Mouse (Mus musculus): ENCODE data around the gene Shb.

Gene Shb

GRCm38 (mm10) chr4:45481431-45481830 is 50.8 kb downstream of the Shb start:
- DNase-seq (ENCODE audit: low spot score in 2 of 2): no peak

GRCm38 (mm10) chr4:45480595-45480994 is 51.7 kb downstream of the Shb start:
- DNase-seq (ENCODE audit: low spot score in 2 of 2): no peak

GRCm38 (mm10) chr4:45479433-45479832 is 52.8 kb downstream of the Shb start:
- DNase-seq (ENCODE audit: low spot score in 2 of 2): no peak

- DNase-seq (ENCODE audit: low spot score in 2 of 2): peak in 1 of 2 experiments; percentile 49
These were observed 54.1 kb downstream of the Shb start for GRCm38 (mm10) chr4:45478178-45478577.

GRCm38 (mm10) chr4:45477047-45477446 is 55.2 kb downstream of the Shb start:
- DNase-seq (ENCODE audit: low spot score in 2 of 2): no peak

GRCm38 (mm10) chr4:45474832-45475231 is 57.4 kb downstream of the Shb start:
- DNase-seq (ENCODE audit: low spot score in 2 of 2): no peak

GRCm38 (mm10) chr4:45474131-45474530 is 58.1 kb downstream of the Shb start:
- DNase-seq (ENCODE audit: low spot score in 2 of 2): no peak

- peak; percentile 67 to 68 for DNase-seq (ENCODE audit: low spot score in 2 of 2)
These were observed 59.1 kb downstream of the Shb start for GRCm38 (mm10) chr4:45473129-45473528.

GRCm38 (mm10) chr4:45472706-45473105 is 59.6 kb downstream of the Shb start:
- no peak for DNase-seq (ENCODE audit: low spot score in 2 of 2)

GRCm38 (mm10) chr4:45471654-45472556 is 60.4 kb downstream of the Shb start:
- DNase-seq (ENCODE audit: low spot score in 2 of 2): peak; percentile 34 to 36

GRCm38 (mm10) chr4:45469057-45469456 is 63.2 kb downstream of the Shb start:
- no peak for DNase-seq (ENCODE audit: low spot score in 2 of 2)

- no peak for DNase-seq (ENCODE audit: low spot score in 2 of 2)
These were observed 63.8 kb downstream of the Shb start for GRCm38 (mm10) chr4:45468507-45468906.

- no peak for DNase-seq (ENCODE audit: low spot score in 2 of 2)
These were observed 65.0 kb downstream of the Shb start for GRCm38 (mm10) chr4:45467115-45467912.

GRCm38 (mm10) chr4:45464941-45465340 is 67.3 kb downstream of the Shb start:
- no peak for DNase-seq (ENCODE audit: low spot score in 2 of 2)

GRCm38 (mm10) chr4:45464528-45464927 is 67.7 kb downstream of the Shb start:
- no peak for DNase-seq (ENCODE audit: low spot score in 2 of 2)

GRCm38 (mm10) chr4:45464123-45464522 is 68.1 kb downstream of the Shb start:
- no peak for DNase-seq (ENCODE audit: low spot score in 2 of 2)

GRCm38 (mm10) chr4:45462628-45463027 is 69.6 kb downstream of the Shb start:
- DNase-seq (ENCODE audit: low spot score in 2 of 2): no peak

GRCm38 (mm10) chr4:45461661-45462060 is 70.6 kb downstream of the Shb start:
- no peak for DNase-seq (ENCODE audit: low spot score in 2 of 2)

GRCm38 (mm10) chr4:45459375-45459774 is 72.9 kb downstream of the Shb start:
- DNase-seq (ENCODE audit: low spot score in 2 of 2): no peak

GRCm38 (mm10) chr4:45457543-45457942 is 74.7 kb downstream of the Shb start:
- DNase-seq (ENCODE audit: low spot score in 2 of 2): no peak

GRCm38 (mm10) chr4:45455001-45455400 is 77.3 kb downstream of the Shb start:
- DNase-seq (ENCODE audit: low spot score in 2 of 2): no peak

- no peak for DNase-seq (ENCODE audit: low spot score in 2 of 2)
These were observed 78.9 kb downstream of the Shb start for GRCm38 (mm10) chr4:45453271-45453851.
